Mouse (Mus musculus) bone marrow, adult 2 months (tissue): ENCODE measurements around the gene Taok3.

Source experiments
- CTCF ChIP-seq: fragments of 200-500 bp; IDR thresholded peaks from 2 replicates; pipeline ENCODE4 v1.5.1; 2011; ENCODE audit warnings: low read length, control low read depth; ENCODE audit not compliant: control insufficient read depth, insufficient read depth
- POLR2A ChIP-seq: fragments of 200-500 bp; IDR thresholded peaks from 2 replicates; pipeline ENCODE4 v1.6.1; 2011; ENCODE audit warnings: low read depth, mild to moderate bottlenecking, control low read depth, low read length, borderline replicate concordance; ENCODE audit not compliant: control insufficient read depth

GRCm38 (mm10) chr5:117295011-117295410, 175.1 kb downstream of the Taok3 start:
- TF ChIP-seq CTCF (no peak), POLR2A (no peak)
